Mouse (Mus musculus) embryonic fibroblast, embryonic 13.5 days (primary cell): Measurements from ENCODE around the gene Arhgap29. TPM values are rescaled to one million over a fixed set of nuclear protein-coding genes. Genes with fewer than 3 reads are reported as not detected.

ENCODE experiments used
- H3K27ac ChIP-seq: 2 replicates; pipeline ENCODE4 v1.5.1; 2012; ENCODE audit warnings: low read length, control low read depth, inconsistent platforms; ENCODE audit not compliant: insufficient read depth
- H3K4me1 ChIP-seq: 2 replicates; pipeline ENCODE4 v1.6.1; 2011; ENCODE audit warnings: low read length; ENCODE audit not compliant: control insufficient read depth, insufficient read depth
- H3K4me3 ChIP-seq: 2 replicates; pipeline ENCODE4 v1.5.1; 2011; ENCODE audit warnings: mild to moderate bottlenecking, control low read depth, low read length; ENCODE audit not compliant: insufficient read depth
- CTCF ChIP-seq: IDR thresholded peaks from 2 replicates; pipeline ENCODE4 v1.5.1; 2011; ENCODE audit warnings: mild to moderate bottlenecking, control low read depth, low read length, moderate library complexity, borderline replicate concordance; ENCODE audit not compliant: insufficient read depth
- POLR2A ChIP-seq: IDR thresholded peaks from 2 replicates; pipeline ENCODE4 v1.6.1; 2011; ENCODE audit warnings: low read depth, mild to moderate bottlenecking, control low read depth, low read length, moderate library complexity
- polyA plus RNA-seq: library from polyadenylated mRNA; stranded (reverse); fragments of >200 nt; gene quantifications from 2 replicates; pipeline ENCODE4 v1.2.4, GENCODE M21; 2011; ENCODE audit warnings: low read depth; ENCODE audit not compliant: missing spikeins, insufficient read length

Gene Arhgap29
- polyA plus RNA-seq, 1 experiment, result 147 TPM

DNA sequence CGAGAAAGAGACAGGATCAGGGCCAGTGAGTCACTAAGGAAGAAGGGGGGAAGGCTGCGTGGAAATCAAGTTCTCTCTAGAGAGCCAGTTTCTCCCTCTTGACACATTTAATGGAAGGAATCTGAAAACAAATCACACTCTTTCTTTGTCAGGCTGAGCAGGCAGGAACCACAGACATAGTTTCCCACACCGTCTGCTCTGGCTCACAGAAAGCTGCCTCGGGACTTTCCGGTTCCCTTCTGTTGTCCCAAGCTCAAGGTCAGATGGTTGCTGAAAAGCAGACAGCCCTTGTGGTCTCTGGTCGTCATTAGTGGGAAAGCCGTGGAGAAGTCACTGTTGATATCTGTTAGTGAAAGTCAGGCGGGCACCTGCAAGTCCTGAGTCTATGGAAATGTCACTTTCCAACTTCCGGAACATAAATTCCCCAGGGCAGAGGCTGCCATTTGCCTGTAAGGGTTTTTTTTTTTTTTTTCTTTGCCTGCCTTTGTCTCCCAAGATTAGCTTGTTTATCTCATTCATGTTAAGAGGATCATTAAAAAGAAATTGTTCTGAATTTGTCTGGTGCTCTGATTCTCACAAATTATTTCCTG is 81.0 kb downstream of the Arhgap29 start:
- Histone ChIP-seq H3K27ac (peak overlapping the region; percentile 73), H3K4me1 (peaks cover 4% of the 10 kb centered on the region; the same call in 1 of the 2 replicates), H3K4me3 (no peak overlapping the region)
- TF ChIP-seq POLR2A (no peak), CTCF (no peak)

DNA sequence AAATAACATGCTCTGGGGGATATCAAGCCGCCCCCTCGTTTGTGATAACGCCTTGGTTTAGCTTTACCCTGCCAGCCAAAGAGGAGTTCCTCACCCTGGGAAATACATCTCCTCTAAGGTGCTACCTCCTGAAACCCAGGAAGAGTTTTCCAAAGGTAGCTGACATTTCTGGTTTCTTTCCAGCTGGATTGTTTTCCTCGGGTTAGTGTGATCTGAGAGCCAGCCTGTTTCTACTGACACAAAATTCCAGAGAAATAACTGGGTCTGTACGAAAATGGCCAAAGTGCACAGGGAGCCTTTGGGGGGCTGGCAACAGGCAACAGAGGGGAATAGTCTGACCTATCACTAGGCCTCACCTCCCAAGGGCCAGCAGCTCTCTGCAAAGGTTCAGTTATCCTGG is 81.9 kb downstream of the Arhgap29 start:
- no peak overlapping the region for H3K4me3 ChIP-seq
- H3K4me1 ChIP-seq, result peaks cover 4% of the 10 kb centered on the region; the same call in 1 of the 2 replicates
- no peak overlapping the region for H3K27ac ChIP-seq
- TF ChIP-seq POLR2A (no peak), CTCF (no peak)

DNA sequence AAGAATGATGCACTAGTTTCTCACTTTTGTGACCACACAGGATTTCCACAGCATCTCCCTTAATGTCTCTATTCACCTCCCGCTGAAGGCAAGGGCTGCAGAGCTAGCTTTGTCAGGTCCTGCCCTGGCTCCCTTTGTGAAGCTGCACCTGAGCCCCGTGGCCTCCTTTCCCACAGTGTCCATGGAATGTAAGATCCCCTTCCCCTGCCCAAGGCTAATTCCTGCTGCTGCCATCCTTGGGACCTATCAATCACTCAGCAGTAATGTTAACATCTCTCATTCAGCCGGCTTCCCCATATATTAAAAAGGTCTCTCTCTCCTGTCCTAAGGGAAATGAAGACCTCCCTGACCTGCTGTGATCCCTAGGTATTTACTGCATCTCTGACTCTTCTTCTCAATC is 82.8 kb downstream of the Arhgap29 start:
- H3K27ac ChIP-seq, result no peak overlapping the region
- H3K4me1 ChIP-seq, result peaks cover 4% of the 10 kb centered on the region; the same call in 1 of the 2 replicates
- no peak for TF ChIP-seq POLR2A
- no peak for TF ChIP-seq CTCF
- H3K4me3 ChIP-seq, result no peak overlapping the region

DNA sequence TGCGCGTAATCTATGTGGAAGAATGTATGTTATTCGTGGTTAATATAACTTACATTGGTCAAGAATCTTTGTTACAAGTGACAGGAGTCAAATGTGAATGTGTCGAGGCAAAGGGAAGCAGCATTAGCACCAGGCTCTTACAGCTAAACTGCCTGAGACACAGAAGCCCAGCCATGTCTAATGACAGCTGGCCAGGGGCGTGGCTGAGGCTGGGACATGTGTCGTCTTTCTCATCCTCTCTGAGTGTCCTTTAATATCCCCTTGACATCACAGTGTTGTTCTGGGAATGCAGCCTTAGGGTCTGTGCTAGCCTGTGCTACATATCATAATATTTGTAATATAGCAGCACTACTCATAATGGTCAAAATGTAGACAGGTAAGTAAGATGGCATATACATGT is 88.2 kb downstream of the Arhgap29 start:
- TF ChIP-seq POLR2A, result no peak
- TF ChIP-seq CTCF, result no peak
- Histone ChIP-seq H3K4me3 (no peak overlapping the region), H3K4me1 (peaks cover 7% of the 10 kb centered on the region), H3K27ac (no peak overlapping the region)

DNA sequence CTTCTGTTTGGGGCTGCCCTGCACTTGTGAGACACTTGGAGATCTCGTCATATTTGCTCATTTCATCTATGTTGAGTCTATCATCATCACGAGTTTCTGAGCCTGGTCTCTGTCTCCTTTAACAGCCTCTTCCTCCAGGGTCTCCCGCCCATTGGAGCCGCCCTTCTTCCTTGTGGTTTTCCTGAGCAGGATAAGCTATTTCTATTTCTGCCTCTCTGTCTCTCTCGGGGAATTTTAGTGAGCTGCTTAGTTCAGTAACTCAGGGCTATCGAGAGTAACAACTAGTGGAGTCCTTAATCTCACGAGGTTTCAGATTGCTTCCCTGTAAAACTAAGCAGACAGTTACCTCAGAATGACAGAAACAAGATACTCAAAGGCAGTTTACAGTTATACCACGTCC is 90.8 kb downstream of the Arhgap29 start:
- peak overlapping the region; percentile 25 for H3K27ac ChIP-seq
- H3K4me1 ChIP-seq, result peaks cover 22% of the 10 kb centered on the region
- TF ChIP-seq CTCF (no peak), POLR2A (no peak)
- no peak overlapping the region for H3K4me3 ChIP-seq

DNA sequence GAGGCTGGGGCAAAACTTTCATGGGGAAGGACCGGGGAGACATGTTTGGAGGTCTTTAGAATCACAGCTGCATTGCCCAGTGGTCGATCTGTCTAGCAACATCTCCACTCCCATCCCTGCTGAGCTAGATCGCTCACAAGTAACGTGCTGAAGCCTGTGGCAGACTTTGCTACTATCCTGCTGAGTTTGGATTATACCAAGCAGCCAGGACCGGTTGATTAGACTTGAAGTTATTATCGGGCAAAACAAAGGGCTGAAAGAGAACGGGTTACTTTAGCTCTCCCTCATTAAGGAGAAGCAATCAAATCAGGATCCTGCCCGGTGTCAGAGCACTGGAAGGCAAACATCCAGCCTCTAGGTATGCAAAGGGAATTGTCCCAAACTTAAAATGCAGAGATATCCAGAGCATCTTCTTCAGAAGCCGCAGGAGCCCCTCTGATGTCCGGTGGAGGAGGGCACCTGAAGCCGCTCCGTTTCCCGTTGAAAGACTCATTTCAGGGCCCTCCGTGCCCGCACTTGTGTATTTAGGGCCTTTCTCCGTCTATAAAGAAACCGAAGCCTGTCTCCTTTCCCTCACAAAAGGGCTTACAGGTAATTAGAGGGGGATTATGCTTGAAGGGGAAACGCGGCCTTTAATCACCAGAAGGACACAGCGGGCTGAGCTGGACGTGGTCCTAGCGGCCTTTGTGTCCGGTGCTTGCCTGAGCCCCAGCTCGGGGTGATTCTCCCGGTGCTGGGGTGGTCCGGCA is 91.6 kb downstream of the Arhgap29 start, which contains the start of gene Abca4:
TSS of gene Abca4 (plus strand) at position 645 of the 749 bp plus-strand sequence.
- H3K27ac ChIP-seq, result peak within 1 kb of the TSS; percentile 25; the same call in 1 of the 2 replicates
- no peak within 1 kb of the TSS for H3K4me3 ChIP-seq
- H3K4me1 ChIP-seq, result peaks cover 22% of the 10 kb centered on the region
- TF ChIP-seq POLR2A (no peak), CTCF (no peak)

DNA sequence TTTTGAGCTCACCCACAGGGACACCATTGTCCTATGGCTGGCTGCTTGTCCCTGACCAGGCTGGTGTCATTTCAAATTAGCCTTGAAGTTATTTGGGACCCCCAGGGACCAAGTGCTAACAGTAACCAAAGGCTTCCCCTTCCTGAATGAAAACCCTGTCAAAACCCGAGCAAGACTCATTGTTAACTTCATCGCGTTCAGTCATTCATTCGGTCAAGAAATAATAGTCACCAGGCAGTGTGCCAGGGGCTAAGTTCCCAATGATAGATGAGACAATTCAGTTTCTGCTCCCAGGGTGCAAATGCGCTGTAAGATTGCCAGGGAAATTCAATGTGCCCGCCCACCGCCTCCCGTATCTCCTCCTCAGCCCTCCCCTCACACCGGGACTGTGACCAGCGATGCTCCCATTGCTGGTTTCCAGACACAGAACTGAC is 93.9 kb downstream of the Arhgap29 start:
- Histone ChIP-seq H3K27ac (peak overlapping the region; percentile 72), H3K4me1 (peaks cover 22% of the 10 kb centered on the region), H3K4me3 (no peak overlapping the region)
- no peak for TF ChIP-seq CTCF
- TF ChIP-seq POLR2A, result no peak

DNA sequence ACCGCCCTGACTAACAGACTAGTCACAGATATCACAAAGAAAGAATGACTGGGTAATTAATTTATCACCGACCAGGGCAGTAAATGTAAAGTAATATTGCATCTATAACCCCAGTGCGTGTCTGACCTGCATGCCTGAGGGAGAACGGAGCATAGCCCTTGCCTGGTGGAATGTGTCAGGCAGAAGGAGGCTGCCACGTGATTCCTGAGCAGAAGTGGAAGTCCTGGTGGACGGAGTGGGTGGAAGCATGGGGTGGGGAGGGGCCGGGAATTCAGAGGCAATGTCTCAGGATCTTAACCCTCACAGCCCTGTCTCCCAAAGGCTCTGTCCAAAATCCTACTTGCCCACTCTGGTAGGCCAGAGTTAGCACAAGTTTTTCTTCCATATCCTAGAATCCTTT is 95.1 kb downstream of the Arhgap29 start:
- H3K4me1 ChIP-seq, result peaks cover 22% of the 10 kb centered on the region
- no peak for TF ChIP-seq CTCF
- TF ChIP-seq POLR2A, result no peak; the same call in 1 of the 2 replicates
- H3K27ac ChIP-seq, result peak overlapping the region; percentile 96
- H3K4me3 ChIP-seq, result no peak overlapping the region

DNA sequence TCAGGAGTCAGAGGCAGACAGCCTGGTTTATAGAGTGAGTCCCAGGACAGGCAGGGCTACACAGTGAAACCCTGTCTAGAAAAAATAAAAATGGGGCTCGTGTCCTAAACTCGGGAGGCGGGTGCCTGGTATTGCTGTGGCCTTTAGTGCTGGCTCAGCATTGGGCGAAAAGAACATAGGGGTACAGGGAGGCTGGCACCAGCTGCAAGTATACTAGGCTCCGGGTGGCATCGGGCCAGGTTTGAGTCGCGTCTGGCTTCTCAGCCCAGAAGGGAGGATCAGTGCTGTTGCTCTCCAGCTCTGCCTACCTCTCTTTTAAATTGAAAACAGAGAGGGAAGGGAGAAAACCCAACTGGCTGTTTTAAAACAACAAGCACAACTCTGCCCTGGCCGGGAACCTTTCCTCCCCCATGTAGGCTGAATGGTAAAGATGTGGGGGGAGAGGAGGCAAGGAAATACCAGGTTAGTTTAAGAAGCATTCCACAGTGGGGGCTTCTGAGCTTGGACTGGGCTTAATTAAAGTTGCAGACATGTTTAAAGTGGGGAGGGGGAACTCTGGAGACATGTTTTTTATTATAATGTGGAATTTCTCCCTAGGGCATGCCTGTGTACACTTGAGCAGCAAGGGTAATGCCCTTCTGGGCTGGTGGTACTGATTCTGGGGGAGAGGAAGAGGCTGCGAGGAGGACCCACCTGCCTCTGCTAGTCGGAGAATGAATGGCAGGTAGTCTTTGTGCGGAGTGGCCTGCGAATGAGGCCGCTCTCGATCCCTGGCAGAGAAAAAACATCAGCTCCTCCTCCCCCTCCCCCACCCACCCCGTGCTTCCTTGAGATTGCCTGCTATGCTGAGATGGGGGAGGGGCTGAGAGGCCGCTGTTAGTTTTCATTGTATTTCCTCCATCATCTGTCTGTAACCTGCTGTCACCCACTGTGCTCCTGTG is 95.8 kb downstream of the Arhgap29 start:
- H3K27ac ChIP-seq, result peak overlapping the region; percentile 96
- TF ChIP-seq CTCF (no peak), POLR2A (no peak)
- H3K4me1 ChIP-seq, result peaks cover 22% of the 10 kb centered on the region
- no peak overlapping the region for H3K4me3 ChIP-seq

DNA sequence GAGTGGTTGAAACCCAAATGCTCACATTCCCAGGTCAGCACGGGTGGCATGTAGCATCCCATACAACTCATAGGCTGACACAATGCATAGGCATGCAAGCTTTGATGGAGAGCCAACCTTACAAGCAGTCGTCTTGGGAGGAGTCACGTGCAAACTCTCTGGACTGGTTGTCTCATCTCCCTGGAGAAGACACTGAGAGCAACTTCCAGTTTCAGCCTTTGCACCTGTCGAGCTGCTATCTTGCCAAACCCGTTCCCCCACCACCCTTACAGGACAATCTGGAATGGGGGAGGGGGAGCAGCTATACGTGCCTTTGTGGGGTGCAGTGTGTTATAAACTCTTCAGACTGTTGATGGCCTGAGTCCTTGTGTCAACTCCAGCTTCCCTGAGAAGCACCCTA is 96.8 kb downstream of the Arhgap29 start:
- Histone ChIP-seq H3K27ac (no peak overlapping the region), H3K4me1 (peaks cover 20% of the 10 kb centered on the region), H3K4me3 (no peak overlapping the region)
- TF ChIP-seq CTCF (no peak), POLR2A (no peak)
